Mouse (Mus musculus): ENCODE data around the gene Gm3880. TPM values are rescaled to one million over a fixed set of nuclear protein-coding genes. Genes with fewer than 3 reads are reported as not detected.

The Gm3880 gene
- polyA plus RNA-seq, 1 experiment from 2014 or later, result not detected

Other genes starting within 250 kb of the Gm3880 start
- gene Hdac8, start 181.6 kb downstream of the Gm3880 start, polyA plus RNA-seq (2016; fragmentation: Nextera tagmentation; extraction: Ambion mirVana), result 9.4 and 11.1 TPM in 2 replicates
- 7.3 and 7.6 TPM in 2 replicates for gene Phka1, start 42.7 kb downstream of the Gm3880 start, polyA plus RNA-seq (2016; fragmentation: Nextera tagmentation; extraction: Ambion mirVana)
- gene Gm9112, start 20.7 kb upstream of the Gm3880 start, polyA plus RNA-seq (2016; fragmentation: Nextera tagmentation; extraction: Ambion mirVana), result not detected in 2 replicates
- gene Dmrtc1b, start 20.9 kb upstream of the Gm3880 start, polyA plus RNA-seq (2016; fragmentation: Nextera tagmentation; extraction: Ambion mirVana), result not detected in 2 replicates
- gene Dmrtc1c1, start 116.0 kb upstream of the Gm3880 start, polyA plus RNA-seq (2016; fragmentation: Nextera tagmentation; extraction: Ambion mirVana), result not detected in 2 replicates
- gene Dmrtc1c2, start 167.6 kb upstream of the Gm3880 start, polyA plus RNA-seq (2016; fragmentation: Nextera tagmentation; extraction: Ambion mirVana), result not detected in 2 replicates
- not detected in 2 replicates for gene 1700031F05Rik, start 181.0 kb upstream of the Gm3880 start, polyA plus RNA-seq (2016; fragmentation: Nextera tagmentation; extraction: Ambion mirVana)
- 0.18 and 0.44 TPM in 2 replicates for gene Dmrtc1a, start 221.7 kb upstream of the Gm3880 start, polyA plus RNA-seq (2016; fragmentation: Nextera tagmentation; extraction: Ambion mirVana)
- not detected in 2 replicates for gene 1700011M02Rik, start 221.9 kb upstream of the Gm3880 start, polyA plus RNA-seq (2016; fragmentation: Nextera tagmentation; extraction: Ambion mirVana)
- not detected in 2 replicates for gene 1700018G05Rik, start 241.4 kb upstream of the Gm3880 start, polyA plus RNA-seq (2016; fragmentation: Nextera tagmentation; extraction: Ambion mirVana)